Mouse (Mus musculus): ENCODE measurements around the gene Tbc1d9. TPM values are rescaled to one million over a fixed set of nuclear protein-coding genes. Genes with fewer than 3 reads are reported as not detected.

The Tbc1d9 gene
- polyA plus RNA-seq, 1 experiment from 2014 or later = 1.1 TPM

- H3K9ac ChIP-seq (ENCODE audit: low read length) = peak overlapping the region; percentile 38; the same call in 1 of the 2 replicates
These were observed 12.4 kb downstream of the Tbc1d9 start for GRCm38 (mm10) chr8:83177317-83178195.

GRCm38 (mm10) chr8:83178228-83178742, 13.1 kb downstream of the Tbc1d9 start:
- H3K27ac ChIP-seq (replicated peaks in 1 of 2; ENCODE audit: control insufficient read depth in 1 of 2, insufficient read depth in 1 of 2, low read depth in 2 of 2, low read length in 2 of 2) = 0 out of 4 replicates have a peak overlapping the region, but pooled peaks of 1 of the 2 experiments have one; percentile 9

More at GRCm38 (mm10) chr8:83177317-83178195, 12.4 kb downstream of the Tbc1d9 start:
- Histone ChIP-seq H3K4me3 (ENCODE audit: control insufficient read depth in 1 of 2, insufficient read depth in 1 of 2, low read depth in 1 of 2, low read length in 2 of 2) (no peak overlapping the region), H3K27me3 (ENCODE audit: control insufficient read depth, insufficient read depth, low read length) (0 out of 2 replicates have a peak, but pooled peaks cover 3% of the 10 kb centered on the region), H3K27ac (replicated peaks in 1 of 2; ENCODE audit: control insufficient read depth in 1 of 2, insufficient read depth in 1 of 2, low read depth in 2 of 2, low read length in 2 of 2) (no peak overlapping the region), H3K9me3 (ENCODE audit: control insufficient read depth, low read length) (no peaks in the 10 kb centered on the region), H3K36me3 (ENCODE audit: control insufficient read depth, insufficient read depth, low read length) (no peaks in the 10 kb centered on the region), H3K4me2 (ENCODE audit: low read length) (no peak overlapping the region), H3K4me1 (ENCODE audit: control insufficient read depth in 2 of 2, insufficient read depth in 2 of 2, low read length in 2 of 2) (peaks cover 7 to 9% of the 10 kb centered on the region in 2 experiments)
- 21% methylated on average over 11 of the region's 11 CpGs for WGBS
- no peak for ATAC-seq (ENCODE audit: insufficient number of reproducible peaks, insufficient read depth, low FRiP score, low read depth)

DNA sequence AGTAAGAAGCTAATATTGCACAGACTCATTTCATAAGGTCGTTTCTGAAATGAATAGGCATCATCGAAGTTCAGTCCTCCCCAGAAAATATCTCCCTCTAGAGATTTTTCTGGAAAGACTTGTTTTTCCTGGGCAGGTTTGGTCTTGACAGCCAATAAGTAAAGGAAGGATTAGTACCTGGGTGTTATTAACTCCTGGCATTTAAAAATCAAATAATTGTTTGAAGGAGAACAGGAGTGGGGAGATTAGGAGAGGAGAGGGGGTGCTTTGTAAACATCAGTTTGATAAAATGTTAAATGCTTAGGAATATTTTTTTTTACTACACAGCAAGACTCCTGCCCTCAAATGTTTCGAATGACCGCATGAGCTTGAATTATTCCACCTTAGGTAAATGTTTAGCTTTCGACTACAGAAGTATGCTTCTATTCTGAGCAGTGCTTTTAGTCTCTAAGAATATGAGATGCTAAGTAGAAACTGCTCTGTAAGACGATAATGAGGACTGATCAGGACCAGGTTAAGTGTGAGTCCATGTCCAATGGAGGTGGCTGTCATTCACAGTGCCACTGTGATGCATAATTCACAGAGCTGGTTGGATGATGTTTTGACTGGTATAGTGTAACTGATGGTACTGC, 16.8 kb downstream of the Tbc1d9 start:
- Histone ChIP-seq H3K4me2 (ENCODE audit: low read length) (no peak overlapping the region), H3K27ac (replicated peaks in 1 of 2; ENCODE audit: control insufficient read depth in 1 of 2, insufficient read depth in 1 of 2, low read depth in 2 of 2, low read length in 2 of 2) (no peak overlapping the region), H3K9me3 (ENCODE audit: control insufficient read depth, low read length) (no peaks in the 10 kb centered on the region), H3K9ac (ENCODE audit: low read length) (no peak overlapping the region), H3K27me3 (ENCODE audit: control insufficient read depth, insufficient read depth, low read length) (no peaks in the 10 kb centered on the region), H3K4me3 (ENCODE audit: control insufficient read depth in 1 of 2, insufficient read depth in 1 of 2, low read depth in 1 of 2, low read length in 2 of 2) (no peak overlapping the region), H3K36me3 (ENCODE audit: control insufficient read depth, insufficient read depth, low read length) (no peaks in the 10 kb centered on the region), H3K4me1 (ENCODE audit: control insufficient read depth in 2 of 2, insufficient read depth in 2 of 2, low read length in 2 of 2) (peaks cover 7 to 9% of the 10 kb centered on the region in 2 experiments)
- no peak for ATAC-seq (ENCODE audit: insufficient number of reproducible peaks, insufficient read depth, low FRiP score, low read depth)
- 79% methylated on average over 6 of the region's 6 CpGs for WGBS

More at GRCm38 (mm10) chr8:83178228-83178742, 13.1 kb downstream of the Tbc1d9 start:
- peak overlapping the region; percentile 38; the same call in 1 of the 2 replicates for H3K9ac ChIP-seq (ENCODE audit: low read length)
- 9% methylated on average over 9 of the region's 9 CpGs for WGBS
- 0 out of 2 replicates have a peak overlapping the region, but pooled peaks have one; percentile 21 for H3K4me2 ChIP-seq (ENCODE audit: low read length)
- no peak for ATAC-seq (ENCODE audit: insufficient number of reproducible peaks, insufficient read depth, low FRiP score, low read depth)
- no peaks in the 10 kb centered on the region for H3K36me3 ChIP-seq (ENCODE audit: control insufficient read depth, insufficient read depth, low read length)
- H3K9me3 ChIP-seq (ENCODE audit: control insufficient read depth, low read length) = no peaks in the 10 kb centered on the region
- no peak overlapping the region for H3K4me3 ChIP-seq (ENCODE audit: control insufficient read depth in 1 of 2, insufficient read depth in 1 of 2, low read depth in 1 of 2, low read length in 2 of 2)
- 0 out of 2 replicates have a peak, but pooled peaks cover 3% of the 10 kb centered on the region for H3K27me3 ChIP-seq (ENCODE audit: control insufficient read depth, insufficient read depth, low read length)
- H3K4me1 ChIP-seq (ENCODE audit: control insufficient read depth in 2 of 2, insufficient read depth in 2 of 2, low read length in 2 of 2) = peaks cover 7 to 9% of the 10 kb centered on the region in 2 experiments

- H3K27ac ChIP-seq (replicated peaks in 1 of 2; ENCODE audit: control insufficient read depth in 1 of 2, insufficient read depth in 1 of 2, low read depth in 2 of 2, low read length in 2 of 2) = 0 out of 4 replicates have a peak overlapping the region, but pooled peaks of 1 of the 2 experiments have one; percentile 28
- ATAC-seq (ENCODE audit: insufficient number of reproducible peaks, insufficient read depth, low FRiP score, low read depth) = no peak
- H3K4me3 ChIP-seq (ENCODE audit: control insufficient read depth in 1 of 2, insufficient read depth in 1 of 2, low read depth in 1 of 2, low read length in 2 of 2) = no peak overlapping the region
These were observed 17.6 kb downstream of the Tbc1d9 start for GRCm38 (mm10) chr8:83182784-83183183.

GRCm38 (mm10) chr8:83186376-83186775, 21.2 kb downstream of the Tbc1d9 start:
- ATAC-seq (ENCODE audit: insufficient number of reproducible peaks, insufficient read depth, low FRiP score, low read depth) = no peak
- no peaks in the 10 kb centered on the region for H3K27me3 ChIP-seq (ENCODE audit: control insufficient read depth, insufficient read depth, low read length)
- H3K27ac ChIP-seq (replicated peaks in 1 of 2; ENCODE audit: control insufficient read depth in 1 of 2, insufficient read depth in 1 of 2, low read depth in 2 of 2, low read length in 2 of 2) = no peak overlapping the region
- H3K4me1 ChIP-seq (ENCODE audit: control insufficient read depth in 2 of 2, insufficient read depth in 2 of 2, low read length in 2 of 2) = no peaks in the 10 kb centered on the region; a peak in 1 of 4 replicates
- no peaks in the 10 kb centered on the region for H3K36me3 ChIP-seq (ENCODE audit: control insufficient read depth, insufficient read depth, low read length)
- no peaks in the 10 kb centered on the region for H3K9me3 ChIP-seq (ENCODE audit: control insufficient read depth, low read length)
- no peak overlapping the region for H3K4me2 ChIP-seq (ENCODE audit: low read length)
- H3K9ac ChIP-seq (ENCODE audit: low read length) = no peak overlapping the region
- 32% methylated on average over 6 of the region's 6 CpGs for WGBS
- no peak overlapping the region for H3K4me3 ChIP-seq (ENCODE audit: control insufficient read depth in 1 of 2, insufficient read depth in 1 of 2, low read depth in 1 of 2, low read length in 2 of 2)

More at GRCm38 (mm10) chr8:83182784-83183183, 17.6 kb downstream of the Tbc1d9 start:
- Histone ChIP-seq H3K36me3 (ENCODE audit: control insufficient read depth, insufficient read depth, low read length) (no peaks in the 10 kb centered on the region), H3K4me2 (ENCODE audit: low read length) (no peak overlapping the region), H3K27me3 (ENCODE audit: control insufficient read depth, insufficient read depth, low read length) (no peaks in the 10 kb centered on the region), H3K4me1 (ENCODE audit: control insufficient read depth in 2 of 2, insufficient read depth in 2 of 2, low read length in 2 of 2) (peaks cover 7 to 8% of the 10 kb centered on the region in 2 experiments; a peak in 3 of 4 replicates), H3K9me3 (ENCODE audit: control insufficient read depth, low read length) (no peaks in the 10 kb centered on the region), H3K9ac (ENCODE audit: low read length) (no peak overlapping the region)
- WGBS = 77% methylated on average over 5 of the region's 5 CpGs

GRCm38 (mm10) chr8:83187363-83187962, 22.3 kb downstream of the Tbc1d9 start:
- 90% methylated on average over 10 of the region's 10 CpGs for WGBS
- no peak overlapping the region for H3K4me2 ChIP-seq (ENCODE audit: low read length)
- no peak overlapping the region for H3K9ac ChIP-seq (ENCODE audit: low read length)
- no peaks in the 10 kb centered on the region for H3K9me3 ChIP-seq (ENCODE audit: control insufficient read depth, low read length)
- H3K36me3 ChIP-seq (ENCODE audit: control insufficient read depth, insufficient read depth, low read length) = no peaks in the 10 kb centered on the region
- H3K4me3 ChIP-seq (ENCODE audit: control insufficient read depth in 1 of 2, insufficient read depth in 1 of 2, low read depth in 1 of 2, low read length in 2 of 2) = no peak overlapping the region
- no peak overlapping the region for H3K27ac ChIP-seq (replicated peaks in 1 of 2; ENCODE audit: control insufficient read depth in 1 of 2, insufficient read depth in 1 of 2, low read depth in 2 of 2, low read length in 2 of 2)
- H3K27me3 ChIP-seq (ENCODE audit: control insufficient read depth, insufficient read depth, low read length) = no peaks in the 10 kb centered on the region
- no peaks in the 10 kb centered on the region; a peak in 1 of 4 replicates for H3K4me1 ChIP-seq (ENCODE audit: control insufficient read depth in 2 of 2, insufficient read depth in 2 of 2, low read length in 2 of 2)
- ATAC-seq (ENCODE audit: insufficient number of reproducible peaks, insufficient read depth, low FRiP score, low read depth) = no peak

GRCm38 (mm10) chr8:83189538-83190095, 24.5 kb downstream of the Tbc1d9 start:
- Histone ChIP-seq H3K4me3 (ENCODE audit: control insufficient read depth in 1 of 2, insufficient read depth in 1 of 2, low read depth in 1 of 2, low read length in 2 of 2) (no peak overlapping the region), H3K27ac (replicated peaks in 1 of 2; ENCODE audit: control insufficient read depth in 1 of 2, insufficient read depth in 1 of 2, low read depth in 2 of 2, low read length in 2 of 2) (no peak overlapping the region), H3K4me2 (ENCODE audit: low read length) (no peak overlapping the region), H3K4me1 (ENCODE audit: control insufficient read depth in 2 of 2, insufficient read depth in 2 of 2, low read length in 2 of 2) (no peaks in the 10 kb centered on the region; a peak in 1 of 4 replicates), H3K9ac (ENCODE audit: low read length) (no peak overlapping the region), H3K27me3 (ENCODE audit: control insufficient read depth, insufficient read depth, low read length) (no peaks in the 10 kb centered on the region), H3K9me3 (ENCODE audit: control insufficient read depth, low read length) (no peaks in the 10 kb centered on the region), H3K36me3 (ENCODE audit: control insufficient read depth, insufficient read depth, low read length) (no peaks in the 10 kb centered on the region)
- WGBS = 58% methylated on average over 4 of the region's 4 CpGs
- ATAC-seq (ENCODE audit: insufficient number of reproducible peaks, insufficient read depth, low FRiP score, low read depth) = no peak
